Mouse (Mus musculus) small intestine, adult 2 months (tissue): ENCODE data around the gene Rapgef2.

Experiments used
- CTCF ChIP-seq: fragments of 200-500 bp; IDR thresholded peaks from 2 replicates; pipeline ENCODE4 v1.5.1; 2012; ENCODE audit warnings: low read depth, mild to moderate bottlenecking, control low read depth, inconsistent platforms, low read length, moderate library complexity, mixed read lengths; ENCODE audit not compliant: insufficient replicate concordance, insufficient read length; ENCODE audit errors: extremely low read depth
- POLR2A ChIP-seq: fragments of 200-500 bp; IDR thresholded peaks from 2 replicates; pipeline ENCODE4 v1.6.1; 2012; ENCODE audit warnings: low read depth, mild to moderate bottlenecking, control low read depth, inconsistent platforms, low read length, moderate library complexity

DNA sequence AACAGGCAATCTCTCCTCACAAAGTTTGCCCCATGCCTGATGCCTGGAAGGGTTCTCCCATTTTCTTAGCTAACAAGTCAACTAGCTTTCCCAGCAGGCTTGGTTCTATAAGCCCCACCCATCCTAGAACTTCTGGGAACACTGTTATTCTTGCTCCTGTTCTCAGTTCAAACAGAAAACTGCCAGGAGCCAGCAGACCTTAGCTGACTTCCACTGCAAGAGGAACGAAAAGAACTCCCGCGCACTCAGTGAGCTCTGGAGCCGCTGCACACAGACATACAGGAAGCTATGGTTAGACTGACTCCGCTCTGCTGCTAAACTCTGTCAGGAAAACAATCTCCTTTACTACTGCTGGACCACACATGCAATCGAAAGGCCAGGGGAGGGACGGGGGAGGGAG is 214.8 kb downstream of the Rapgef2 start:
- no peak for TF ChIP-seq CTCF
- TF ChIP-seq POLR2A = no peak
